In the genomic region with DNA sequence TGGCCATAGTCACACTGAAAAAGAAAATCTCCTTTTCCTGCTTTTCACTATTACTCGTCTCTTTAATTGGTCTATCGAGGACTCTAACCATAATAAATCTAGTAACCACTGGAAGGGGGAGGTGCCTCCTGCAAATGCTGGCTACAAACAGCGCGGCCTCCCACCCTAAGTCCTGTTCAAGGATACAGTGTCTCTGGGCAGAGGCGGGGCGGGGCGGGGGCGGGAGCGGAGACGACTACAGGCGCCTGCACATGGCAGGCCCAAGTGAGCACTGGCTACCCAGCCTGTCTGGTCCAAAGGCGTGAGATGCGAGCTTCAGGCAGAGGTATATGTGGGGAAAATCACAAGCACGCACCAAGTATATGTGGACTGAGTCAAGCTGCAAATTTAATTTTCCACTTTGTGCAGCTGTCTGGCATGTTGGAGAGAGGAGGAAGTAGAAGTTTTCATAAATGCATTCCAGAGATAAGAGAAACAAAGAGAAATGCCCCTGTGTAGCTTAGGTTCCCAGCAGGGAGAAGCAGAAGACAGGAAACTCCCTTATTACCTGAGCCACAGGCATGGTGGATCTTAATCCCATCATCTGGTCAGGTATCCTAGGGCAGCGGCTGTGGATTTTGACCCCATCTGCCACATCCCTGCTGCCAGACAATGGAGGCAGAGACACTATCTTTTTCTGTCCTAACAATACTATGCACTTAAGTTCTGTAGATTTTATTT, we compare ENCODE assay signal across 11 mouse cellular contexts. TPM values are rescaled to one million over a fixed set of nuclear protein-coding genes. Genes with fewer than 3 reads are reported as not detected.
DNase-seq lines count a peak whose midpoint lies in the region; ATAC-seq lines count a peak whose summit lies in the region.
"Had no signal": no experiment of that assay in that cellular context is flagged by ENCODE, and none has a peak within 500 bp of the region (broad histone marks: within the 10 kb centered on the region; RNA-seq: fewer than 3 reads in every experiment).

No protein-coding gene starts in this region.

- H3K27ac ChIP-seq in embryonic facial prominence, embryonic 12.5 days, result no peak overlapping the region
- H3K27ac ChIP-seq: hindbrain, embryonic 12.5 days; macrophage had no signal

- H3K9ac ChIP-seq in embryonic facial prominence, embryonic 12.5 days, result no peak overlapping the region
- H3K9ac ChIP-seq: hindbrain, embryonic 12.5 days had no signal

- ATAC-seq in embryonic facial prominence, embryonic 12.5 days (ENCODE audit: insufficient number of reproducible peaks, insufficient read depth, low FRiP score, low TSS enrichment), result no peak

- H3K9me3 ChIP-seq in embryonic facial prominence, embryonic 12.5 days, result no peaks in the 10 kb centered on the region

- intact Hi-C loops in gastrocnemius, postnatal 14 days (cut with DNase I; ENCODE audit: low total_unique reads), result no loop called here

- H3K4me1 ChIP-seq in embryonic facial prominence, embryonic 12.5 days, result 0 out of 2 replicates have a peak, but pooled peaks cover 3% of the 10 kb centered on the region

- WGBS in embryonic facial prominence, embryonic 12.5 days, result 35% methylated on average over 15 of the region's 15 CpGs

- H3K27me3 ChIP-seq in embryonic facial prominence, embryonic 12.5 days, result no peaks in the 10 kb centered on the region
- H3K27me3 ChIP-seq: hindbrain, embryonic 12.5 days had no signal

- no peak overlapping the region for H3K4me3 ChIP-seq in embryonic facial prominence, embryonic 12.5 days
- H3K4me3 ChIP-seq: erythroblast, embryonic 14.5 days; hindbrain, embryonic 12.5 days had no signal

- peak; percentile 4 for DNase-seq in gastrocnemius, postnatal 14 days
- no peak for DNase-seq in gastrocnemius, postnatal 4 days (ENCODE audit: low spot score in 2 of 2)
- peak; percentile 51 for DNase-seq in MN1 (ENCODE audit: low spot score)
- peak; percentile 34 for DNase-seq in kidney, postnatal 14 days
- DNase-seq in right cerebral cortex, adult 2 months (ENCODE audit: low spot score in 2 of 2), result no peak
- no peak for DNase-seq in right cerebral cortex, postnatal 4 days
- no peak for DNase-seq in cerebellum, postnatal 10 days

- no peaks in the 10 kb centered on the region for H3K36me3 ChIP-seq in embryonic facial prominence, embryonic 12.5 days
- H3K36me3 ChIP-seq: hindbrain, embryonic 12.5 days had no signal

- H3K4me2 ChIP-seq in embryonic facial prominence, embryonic 12.5 days (replicated peaks), result peak overlapping the region; percentile 8; the same call in 1 of the 2 replicates
- H3K4me2 ChIP-seq: hindbrain, embryonic 12.5 days had no signal

RNA-seq across cellular contexts. Expression of gene Zfp799, which starts 9.2 kb away (rescaled TPM):
- 1 to 10 TPM; 6.3 to 7.7 TPM for total RNA-seq in gastrocnemius, postnatal 14 days (2021)
- total RNA-seq in gastrocnemius, postnatal 4 days (2021), result 10 to 100 TPM in 1 of 2 experiments, 1 to 10 TPM in 1; 8.7 to 10.7 TPM
- polyA plus RNA-seq in embryonic facial prominence, embryonic 12.5 days (2016; fragmentation: Nextera tagmentation; extraction: Ambion mirVana), result 19.4 and 23.5 TPM in 2 replicates
- polyA plus RNA-seq: erythroblast, embryonic 14.5 days had no signal

RNA-seq across cellular contexts. Expression of gene Zfp811, which starts 29.5 kb away (rescaled TPM):
- total RNA-seq in gastrocnemius, postnatal 14 days (2021), result under 1 TPM; 0.18 to 0.33 TPM
- total RNA-seq in gastrocnemius, postnatal 4 days (2021), result 1 to 10 TPM in 1 of 2 experiments, under 1 TPM in 1; 0.73 to 1.2 TPM
- polyA plus RNA-seq in embryonic facial prominence, embryonic 12.5 days (2016; fragmentation: Nextera tagmentation; extraction: Ambion mirVana), result 9.6 and 10.3 TPM in 2 replicates
- polyA plus RNA-seq: erythroblast, embryonic 14.5 days had no signal

RNA-seq across cellular contexts. Expression of gene Zfp871, which starts 51.2 kb away (rescaled TPM):
- total RNA-seq in gastrocnemius, postnatal 14 days (2021), result 10 to 100 TPM; 22.2 to 24.0 TPM
- total RNA-seq in gastrocnemius, postnatal 4 days (2021), result 10 to 100 TPM; 42.7 to 43.1 TPM
- polyA plus RNA-seq in embryonic facial prominence, embryonic 12.5 days (2016; fragmentation: Nextera tagmentation; extraction: Ambion mirVana), result 49.0 and 51.2 TPM in 2 replicates

RNA-seq across cellular contexts. Expression of gene Zfp870, which starts 52.2 kb away (rescaled TPM):
- 1 to 10 TPM; 6.2 TPM for total RNA-seq in gastrocnemius, postnatal 14 days (2021)
- total RNA-seq in gastrocnemius, postnatal 4 days (2021), result 10 to 100 TPM in 1 of 2 experiments, 1 to 10 TPM in 1; 7.4 to 10.4 TPM
- 8.9 and 9.0 TPM in 2 replicates for polyA plus RNA-seq in embryonic facial prominence, embryonic 12.5 days (2016; fragmentation: Nextera tagmentation; extraction: Ambion mirVana)

Comparison
In these comparisons a context has a peak if more than half of its experiments do, and no peak if none do; other contexts are left out.
1. DNase-seq: peak in gastrocnemius, postnatal 14 days (single experiment), MN1 (single experiment) and kidney, postnatal 14 days (single experiment); none in gastrocnemius, postnatal 4 days (0 of 2), right cerebral cortex, adult 2 months (0 of 2), right cerebral cortex, postnatal 4 days (single experiment) and cerebellum, postnatal 10 days (0 of 2).